Mouse (Mus musculus) spleen, embryonic (tissue): ENCODE data around the gene Pcdh8.

Experiments
- CTCF ChIA-PET: fragments of 350-600 bp; sonication (Branson Sonifier 250); formaldehyde crosslinking; loops from one replicate; lab custom pipeline; 2022; lab: Charles Lee

Gene Pcdh8

DNA sequence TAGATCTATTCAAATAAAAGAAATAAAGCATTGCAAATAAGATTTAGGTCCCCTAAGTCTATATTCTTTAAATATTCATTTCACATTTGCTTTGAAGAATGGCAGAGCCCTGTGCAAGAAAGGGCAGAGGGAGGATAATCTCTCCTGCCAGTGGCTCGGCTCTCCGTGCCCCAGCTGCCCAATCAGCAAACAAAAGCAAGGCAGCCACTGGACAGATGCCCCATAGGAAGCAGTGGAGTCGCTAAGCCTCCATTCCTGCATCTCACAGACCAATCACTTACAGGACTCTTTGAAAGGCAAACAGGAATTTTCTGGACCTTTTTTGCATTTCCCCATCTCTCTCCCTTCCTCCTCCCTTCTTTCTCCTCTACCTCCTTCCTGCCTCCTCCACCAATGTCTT is 17.0 kb downstream of the Pcdh8 start:
- CTCF ChIA-PET = no interaction called here

DNA sequence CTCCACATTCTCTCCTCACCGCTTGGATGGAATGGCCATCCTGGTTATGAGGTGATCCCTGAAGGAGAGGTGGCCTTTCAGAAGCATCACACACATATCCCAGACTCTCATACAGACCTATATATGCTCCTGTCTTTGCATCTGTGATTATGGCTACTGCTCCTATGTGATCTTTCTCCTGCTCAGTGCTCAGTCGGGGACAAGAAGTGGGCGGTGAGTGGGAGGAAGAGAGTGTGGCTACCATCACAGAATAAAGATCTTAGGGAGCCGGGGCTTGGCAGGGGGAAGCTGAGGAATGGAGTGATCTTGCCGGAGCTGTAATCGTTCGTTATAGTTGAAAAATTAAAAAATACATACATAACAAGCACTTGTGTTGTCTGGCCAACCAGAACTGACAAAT is 17.4 kb downstream of the Pcdh8 start:
- CTCF ChIA-PET = no interaction called here

GRCm38 (mm10) chr14:79740515-79740914 is 30.6 kb downstream of the Pcdh8 start:
- CTCF ChIA-PET = no interaction called here

GRCm38 (mm10) chr14:79738441-79738840 is 32.7 kb downstream of the Pcdh8 start:
- CTCF ChIA-PET = no interaction called here

DNA sequence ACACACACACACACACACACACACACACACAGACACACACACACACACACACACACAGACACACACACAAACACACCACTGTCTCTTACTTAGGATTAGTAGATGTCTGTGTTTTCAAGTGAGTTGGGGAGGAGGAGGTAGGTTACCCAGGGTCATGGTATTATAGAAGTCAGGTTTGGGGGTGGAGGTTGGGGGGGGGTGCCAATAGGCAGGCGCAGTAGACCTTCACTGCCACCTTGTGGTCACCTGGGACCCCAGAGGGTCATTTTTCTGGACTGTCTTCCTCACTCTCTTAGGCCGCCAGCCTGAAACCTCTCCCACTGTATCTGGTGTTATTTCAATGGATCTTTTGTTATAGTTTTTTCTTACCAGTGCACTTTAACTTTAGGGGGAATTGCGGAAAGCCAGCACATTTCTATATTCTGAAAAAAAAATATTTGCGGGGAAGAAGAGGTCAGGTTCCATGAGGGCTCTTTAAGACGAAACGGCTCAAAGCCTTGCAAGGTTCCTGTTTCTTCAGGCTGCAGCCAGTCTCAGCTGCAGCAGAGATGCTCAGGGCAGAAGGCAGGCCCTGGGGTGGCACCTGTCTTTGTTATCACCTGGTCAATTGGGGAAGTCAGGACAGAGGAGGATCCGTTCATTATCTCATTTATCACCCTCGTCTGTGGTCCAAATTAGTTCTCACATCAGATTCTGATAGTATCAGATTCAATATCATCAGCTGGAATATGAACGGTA is 33.3 kb downstream of the Pcdh8 start:
- CTCF ChIA-PET = interaction anchor here (0.7 kb wide), 1 partner anchor 11 kb away, joined by 18 read pairs; no protein-coding TSS in a partner anchor

- CTCF ChIA-PET = interaction anchor here (0.7 kb wide), 1 partner anchor 10 kb away, joined by 18 read pairs; no protein-coding TSS in a partner anchor
These were observed 34.3 kb downstream of the Pcdh8 start for GRCm38 (mm10) chr14:79736781-79737180.

- CTCF ChIA-PET = no interaction called here
These were observed 37.6 kb downstream of the Pcdh8 start for GRCm38 (mm10) chr14:79733501-79733900.

DNA sequence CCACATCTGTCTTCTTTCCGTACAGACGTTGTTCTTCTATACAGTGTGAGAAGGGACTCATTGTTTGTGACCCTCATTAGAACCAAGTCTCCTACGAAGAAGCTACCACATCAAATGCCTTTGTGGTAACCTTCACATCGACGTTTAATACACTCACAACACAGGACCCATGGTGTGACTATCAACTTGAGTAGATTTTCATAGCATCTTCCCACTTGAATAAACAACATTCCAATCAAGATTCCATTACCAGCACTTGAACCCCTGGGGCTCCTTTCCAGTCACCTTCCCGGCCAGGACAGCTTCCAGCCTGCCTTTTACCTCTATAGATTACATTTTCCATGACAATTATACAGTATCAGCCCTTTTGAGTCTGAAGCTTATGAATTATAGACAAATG is 42.3 kb downstream of the Pcdh8 start:
- CTCF ChIA-PET = no interaction called here

DNA sequence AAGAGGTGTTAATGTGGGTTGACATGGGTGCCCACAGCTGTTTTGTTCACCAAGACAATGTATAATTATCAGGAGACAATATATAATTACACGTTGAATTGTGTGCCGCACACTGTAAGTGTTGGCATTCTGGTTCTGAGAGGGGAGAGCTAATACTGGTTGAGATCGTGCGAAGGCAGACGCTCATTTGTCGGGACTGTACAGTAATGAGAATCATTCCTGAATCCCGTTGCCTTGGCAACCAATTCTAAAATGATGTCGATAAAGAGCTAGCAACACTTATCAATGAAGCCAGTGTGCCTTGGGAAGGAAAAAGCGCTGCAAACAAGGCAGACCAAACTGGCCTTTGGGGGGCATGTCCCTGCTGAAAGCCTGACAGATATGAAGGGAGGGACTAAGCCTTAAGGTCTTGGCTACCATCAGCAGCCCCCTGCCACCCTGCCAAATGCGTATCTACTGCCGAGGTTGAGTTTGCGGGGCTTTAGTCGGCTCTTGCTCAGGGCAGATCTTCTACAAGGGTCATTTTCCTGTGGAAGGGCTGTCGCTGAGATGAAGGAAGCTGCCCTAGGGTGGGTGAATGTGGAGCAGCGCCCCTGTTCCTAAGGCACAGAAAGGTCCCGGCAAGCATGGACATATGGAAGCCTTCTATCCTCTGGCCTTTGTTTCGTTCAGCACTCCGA is 47.0 kb downstream of the Pcdh8 start:
- CTCF ChIA-PET = no interaction called here

- CTCF ChIA-PET = no interaction called here
These were observed 48.9 kb downstream of the Pcdh8 start for GRCm38 (mm10) chr14:79722228-79722627.
